13 mouse cellular contexts compared by ENCODE assay signal in genomic region chr7:48909342-48909671, GRCm38 (mm10). TPM values are rescaled to one million over a fixed set of nuclear protein-coding genes. Genes with fewer than 3 reads are reported as not detected.
A peak's percentile ranks its signal among the peaks of the same experiment; 100 is the strongest.
DNase-seq lines count a peak whose midpoint lies in the region; ATAC-seq and TF ChIP-seq lines count a peak whose summit lies in the region.
"Had no signal": no experiment of that assay in that cellular context is flagged by ENCODE, and none has a peak within 500 bp of the region (broad histone marks: within the 10 kb centered on the region; RNA-seq: fewer than 3 reads in every experiment).

No protein-coding gene starts in this region.

- peak; percentile 54 for DNase-seq in forebrain, embryonic 14.5 days (ENCODE audit: low spot score)
- no peak for DNase-seq in liver, embryonic 13.5 days
- no peak for DNase-seq in liver
- no peak for DNase-seq in liver, postnatal 0 days
- no peak for DNase-seq in kidney, postnatal 36 days
- no peak for DNase-seq in kidney, adult 2 months
- DNase-seq: cerebellum, postnatal 25 days; gastrocnemius, postnatal 10 days; kidney, adult 18-20 months; right cerebral cortex, postnatal 4 days had no signal

- H3K27ac ChIP-seq in forebrain, embryonic 14.5 days (ENCODE audit: low read depth, low read length): no peak overlapping the region
- H3K27ac ChIP-seq in forebrain, embryonic 12.5 days: no peak overlapping the region
- H3K27ac ChIP-seq in liver, embryonic 13.5 days: peak overlapping the region; percentile 51
- peak overlapping the region; percentile 82 for H3K27ac ChIP-seq in bone marrow, adult 2 months (ENCODE audit: control insufficient read depth, insufficient read depth, low read depth, low read length, poor library complexity)
- peak overlapping the region; percentile 75 for H3K27ac ChIP-seq in liver, postnatal 0 days (ENCODE audit: low read depth)
- no peak overlapping the region for H3K27ac ChIP-seq in kidney, adult 2 months (ENCODE audit: insufficient read depth, low read depth, low read length)
- H3K27ac ChIP-seq: heart, embryonic 13.5 days had no signal

- H3K9ac ChIP-seq in forebrain, embryonic 14.5 days (ENCODE audit: low read length): no peak overlapping the region
- no peak overlapping the region for H3K9ac ChIP-seq in forebrain, embryonic 12.5 days
- no peak overlapping the region for H3K9ac ChIP-seq in liver, embryonic 13.5 days
- no peak overlapping the region for H3K9ac ChIP-seq in liver, postnatal 0 days (replicated peaks)
- H3K9ac ChIP-seq: heart, embryonic 13.5 days had no signal

- ATAC-seq in forebrain, embryonic 14.5 days: peak; percentile 67; the same call in 1 of the 2 replicates
- no peak for ATAC-seq in forebrain, embryonic 12.5 days (ENCODE audit: low FRiP score)
- ATAC-seq in liver, embryonic 13.5 days (ENCODE audit: low read depth): no peak
- peak; percentile 17; the same call in 1 of the 2 replicates for ATAC-seq in liver, postnatal 0 days

- WGBS in forebrain, embryonic 14.5 days: 32% methylated on average over 4 of the region's 4 CpGs
- WGBS in forebrain, embryonic 12.5 days: 55% methylated on average over 4 of the region's 4 CpGs
- 34% methylated on average over 4 of the region's 4 CpGs for WGBS in liver, embryonic 13.5 days (ENCODE audit: insufficient replicate concordance)
- WGBS in bone marrow, adult 2 months: 18% methylated on average over 4 of the region's 4 CpGs
- WGBS in liver, postnatal 0 days (ENCODE audit: insufficient replicate concordance): 30% methylated on average over 4 of the region's 4 CpGs
- 63% methylated on average over 4 of the region's 4 CpGs for WGBS in kidney, adult 2 months

- H3K4me1 ChIP-seq in forebrain, embryonic 14.5 days (ENCODE audit: control insufficient read depth, insufficient read depth, low read length): peaks cover 22% of the 10 kb centered on the region
- H3K4me1 ChIP-seq in forebrain, embryonic 12.5 days: peaks cover 13% of the 10 kb centered on the region
- H3K4me1 ChIP-seq in liver, embryonic 13.5 days (replicated peaks): peaks cover 10% of the 10 kb centered on the region
- H3K4me1 ChIP-seq in bone marrow, adult 2 months (ENCODE audit: control insufficient read depth, insufficient read depth, low read length): peaks cover 6% of the 10 kb centered on the region; the same call in 1 of the 2 replicates
- H3K4me1 ChIP-seq in liver, postnatal 0 days (ENCODE audit: insufficient read depth): 0 out of 2 replicates have a peak, but pooled peaks cover 8% of the 10 kb centered on the region
- no peaks in the 10 kb centered on the region for H3K4me1 ChIP-seq in kidney, adult 2 months (ENCODE audit: control insufficient read depth, insufficient read depth, low read length)

- TF ChIP-seq EP300 in liver, postnatal 0 days (IDR thresholded peaks at IDR 0.05; ENCODE audit: low read depth): no peak

- H3K27me3 ChIP-seq in forebrain, embryonic 14.5 days (replicated peaks; ENCODE audit: control insufficient read depth, insufficient read depth, low read length): 0 out of 2 replicates have a peak, but pooled peaks cover 4% of the 10 kb centered on the region
- H3K27me3 ChIP-seq in forebrain, embryonic 12.5 days: peaks cover 49% of the 10 kb centered on the region
- no peaks in the 10 kb centered on the region for H3K27me3 ChIP-seq in liver, embryonic 13.5 days
- H3K27me3 ChIP-seq in liver, postnatal 0 days (ENCODE audit: insufficient read depth, low read length): no peaks in the 10 kb centered on the region
- no peaks in the 10 kb centered on the region for H3K27me3 ChIP-seq in kidney, adult 2 months (replicated peaks; ENCODE audit: control insufficient read depth, insufficient read depth, low read length)
- H3K27me3 ChIP-seq: heart, embryonic 13.5 days had no signal

- H3K9me3 ChIP-seq in forebrain, embryonic 14.5 days (replicated peaks; ENCODE audit: control insufficient read depth, low read length): no peaks in the 10 kb centered on the region
- H3K9me3 ChIP-seq in forebrain, embryonic 12.5 days: no peaks in the 10 kb centered on the region
- H3K9me3 ChIP-seq in liver, embryonic 13.5 days (replicated peaks): no peaks in the 10 kb centered on the region
- H3K9me3 ChIP-seq in liver, postnatal 0 days (ENCODE audit: low read length): no peaks in the 10 kb centered on the region
- H3K9me3 ChIP-seq: heart, embryonic 13.5 days had no signal

- no peak for TF ChIP-seq POLR2A in bone marrow, adult 2 months (IDR thresholded peaks at IDR 0.05; ENCODE audit: borderline replicate concordance, control insufficient read depth, low read depth, low read length)
- no peak for TF ChIP-seq POLR2A in kidney, adult 2 months (IDR thresholded peaks at IDR 0.05; ENCODE audit: low read depth, low read length)

- TF ChIP-seq CTCF in bone marrow, adult 2 months (IDR thresholded peaks at IDR 0.05; ENCODE audit: control insufficient read depth, insufficient read depth, low read length): no peak
- TF ChIP-seq CTCF in liver, postnatal 0 days (IDR thresholded peaks at IDR 0.05; ENCODE audit: low read depth): no peak
- TF ChIP-seq CTCF in kidney, adult 2 months (conservative IDR thresholded peaks at IDR 0.05; ENCODE audit: insufficient read depth, insufficient read length, low read depth, low read length): no peak

- H3K4me3 ChIP-seq in forebrain, embryonic 14.5 days (ENCODE audit: low read depth, low read length): no peak overlapping the region
- no peak overlapping the region for H3K4me3 ChIP-seq in forebrain, embryonic 12.5 days (replicated peaks)
- H3K4me3 ChIP-seq in liver, embryonic 13.5 days (replicated peaks): no peak overlapping the region
- H3K4me3 ChIP-seq in bone marrow, adult 2 months (replicated peaks; ENCODE audit: control insufficient read depth, low read depth, low read length): peak overlapping the region; percentile 18
- no peak overlapping the region for H3K4me3 ChIP-seq in liver, postnatal 0 days (ENCODE audit: low read depth, low read length)
- H3K4me3 ChIP-seq in kidney, adult 2 months (ENCODE audit: insufficient read depth, low read depth, low read length): no peak overlapping the region
- H3K4me3 ChIP-seq: heart, embryonic 13.5 days had no signal

- H3K4me2 ChIP-seq in forebrain, embryonic 14.5 days (ENCODE audit: low read length): no peak overlapping the region
- H3K4me2 ChIP-seq in forebrain, embryonic 12.5 days: no peak overlapping the region
- no peak overlapping the region for H3K4me2 ChIP-seq in liver, embryonic 13.5 days
- H3K4me2 ChIP-seq in liver, postnatal 0 days (ENCODE audit: low read depth, low read length): peak overlapping the region; percentile 44
- H3K4me2 ChIP-seq: heart, embryonic 13.5 days had no signal

- H3K36me3 ChIP-seq in forebrain, embryonic 14.5 days (ENCODE audit: control insufficient read depth, insufficient read depth, low read length): no peaks in the 10 kb centered on the region
- H3K36me3 ChIP-seq in forebrain, embryonic 12.5 days (replicated peaks): no peaks in the 10 kb centered on the region
- H3K36me3 ChIP-seq in liver, embryonic 13.5 days: no peaks in the 10 kb centered on the region
- H3K36me3 ChIP-seq in liver, postnatal 0 days (replicated peaks; ENCODE audit: insufficient read depth, low read length): no peaks in the 10 kb centered on the region
- no peaks in the 10 kb centered on the region for H3K36me3 ChIP-seq in kidney, adult 2 months (ENCODE audit: control insufficient read depth, insufficient read depth, low read length)
- H3K36me3 ChIP-seq: heart, embryonic 13.5 days had no signal

RNA-seq across cellular contexts. Expression of gene Nav2, which starts 0.8 kb away (rescaled TPM):
- 6.3 and 15.5 TPM in 2 replicates for polyA plus RNA-seq in forebrain, embryonic 14.5 days (2014; fragmentation: Nextera tagmentation; extraction: Ambion mirVana)
- polyA plus RNA-seq in forebrain, embryonic 12.5 days (2016; fragmentation: Nextera tagmentation; extraction: Ambion mirVana): 8.1 and 10.9 TPM in 2 replicates
- polyA plus RNA-seq in liver, embryonic 13.5 days (2015; fragmentation: Nextera tagmentation; extraction: Ambion mirVana): 1.8 and 1.9 TPM in 2 replicates
- 6.9 and 8.5 TPM in 2 replicates for polyA plus RNA-seq in bone marrow, adult 2 months (2011; ENCODE audit: insufficient read depth, insufficient read length, low replicate concordance, missing spikeins)
- polyA plus RNA-seq in liver, postnatal 0 days (2015; fragmentation: Nextera tagmentation; extraction: Ambion mirVana): 2.7 and 3.3 TPM in 2 replicates
- polyA plus RNA-seq in kidney, adult 2 months (2012; rRNA removed): 18.3 and 18.4 TPM in 2 replicates

RNA-seq across cellular contexts. Expression of gene E2f8, which starts 27.9 kb away (rescaled TPM):
- polyA plus RNA-seq in forebrain, embryonic 14.5 days (2014; fragmentation: Nextera tagmentation; extraction: Ambion mirVana): 4.1 and 4.6 TPM in 2 replicates
- polyA plus RNA-seq in forebrain, embryonic 12.5 days (2016; fragmentation: Nextera tagmentation; extraction: Ambion mirVana): 19.1 and 20.9 TPM in 2 replicates
- polyA plus RNA-seq in liver, embryonic 13.5 days (2015; fragmentation: Nextera tagmentation; extraction: Ambion mirVana): 25.2 and 33.8 TPM in 2 replicates
- 36.3 and 38.6 TPM in 2 replicates for polyA plus RNA-seq in bone marrow, adult 2 months (2011; ENCODE audit: insufficient read depth, insufficient read length, low replicate concordance, missing spikeins)
- 12.8 and 13.0 TPM in 2 replicates for polyA plus RNA-seq in liver, postnatal 0 days (2015; fragmentation: Nextera tagmentation; extraction: Ambion mirVana)
- polyA plus RNA-seq in kidney, adult 2 months (2012; rRNA removed): 0.12 and 0.28 TPM in 2 replicates

Comparison
In these comparisons a context has a peak if more than half of its experiments do, and no peak if none do; other contexts are left out.
1. ATAC-seq: peak in forebrain, embryonic 14.5 days (single experiment) and liver, postnatal 0 days (single experiment); none in forebrain, embryonic 12.5 days (single experiment) and liver, embryonic 13.5 days (single experiment).
2. H3K27ac ChIP-seq: peak in liver, embryonic 13.5 days (single experiment), bone marrow, adult 2 months (single experiment) and liver, postnatal 0 days (single experiment); none in forebrain, embryonic 14.5 days (single experiment), forebrain, embryonic 12.5 days (single experiment) and kidney, adult 2 months (single experiment).